Mouse (Mus musculus) E14TG2a.4 (cell line): ENCODE data around the gene Ccdc194.

Source experiments
- CTCF ChIP-seq: conservative IDR thresholded peaks from 2 replicates; pipeline ENCODE4 v1.5.1; 2014; ENCODE audit warnings: low read length
- NANOG ChIP-seq: IDR thresholded peaks from 2 replicates; pipeline ENCODE4 v1.6.1; 2014; ENCODE audit warnings: borderline replicate concordance, low read length, mixed read lengths
- POU5F1 ChIP-seq: IDR thresholded peaks from 2 replicates; pipeline ENCODE4 v1.6.1; 2014; ENCODE audit warnings: low read length, borderline replicate concordance

GRCm38 (mm10) chr8:71560071-71560470 lies 34.6 kb upstream of the Ccdc194 start:
- TF ChIP-seq CTCF = no peak
- TF ChIP-seq NANOG = no peak
- TF ChIP-seq POU5F1 = no peak
